Mouse (Mus musculus) hindbrain, postnatal 0 days (tissue): ENCODE data around the gene Zfand2a. TPM values are rescaled to one million over a fixed set of nuclear protein-coding genes. Genes with fewer than 3 reads are reported as not detected.

Experiments used
- ATAC-seq: fragments of 200-750 bp; cut with Nextera tagmentation; 2 replicates; pipeline ENCODE4 v1.8.0; 2017; ENCODE audit warnings: mild to moderate bottlenecking, moderate TSS enrichment, moderate library complexity
- DNase-seq: peaks from one replicate; pipeline ENCODE4 v3.0.0-alpha.2; 2015; ENCODE audit warnings: low spot score
- H3K27ac ChIP-seq: fragments of 300-500 bp; sonication (generic); 2 replicates; pipeline ENCODE4 v1.5.1; 2014; ENCODE audit warnings: mild to moderate bottlenecking
- H3K27me3 ChIP-seq: fragments of 300-500 bp; sonication (generic); 2 replicates; pipeline ENCODE4 v1.6.1; 2014; ENCODE audit warnings: low read length, mixed read lengths; ENCODE audit not compliant: insufficient read depth
- H3K36me3 ChIP-seq: fragments of 300-500 bp; sonication (generic); 2 replicates; pipeline ENCODE4 v1.6.1; 2014; ENCODE audit warnings: low read length, mixed read lengths; ENCODE audit not compliant: insufficient read depth
- H3K4me1 ChIP-seq: fragments of 300-500 bp; sonication (generic); 2 replicates; pipeline ENCODE4 v1.6.1; 2014; ENCODE audit warnings: antibody characterized with exemption, low read length, mixed read lengths; ENCODE audit not compliant: insufficient read depth
- H3K4me2 ChIP-seq: fragments of 300-500 bp; sonication (generic); 2 replicates; pipeline ENCODE4 v1.6.1; 2014; ENCODE audit warnings: low read depth, mild to moderate bottlenecking, low read length, moderate library complexity, mixed read lengths
- H3K4me3 ChIP-seq: fragments of 300-500 bp; sonication (generic); 2 replicates; pipeline ENCODE4 v1.5.1; 2014; ENCODE audit warnings: low read length
- H3K9ac ChIP-seq: fragments of 300-500 bp; sonication (generic); replicated peaks from 2 replicates; pipeline ENCODE4 v1.6.1; 2014; ENCODE audit warnings: mild to moderate bottlenecking, low read length, moderate library complexity, mixed read lengths
- H3K9me3 ChIP-seq: fragments of 300-500 bp; sonication (generic); 2 replicates; pipeline ENCODE4 v1.6.1; 2016; ENCODE audit warnings: low read length, mixed read lengths
- CTCF ChIP-seq: IDR thresholded peaks from 2 replicates; pipeline ENCODE4 v1.5.1; 2016; ENCODE audit warnings: antibody characterized with exemption, control low read depth, low read depth
- WGBS: fragments of 180-500 bp; shearing (Covaris S2); extraction: QIAGEN DNeasy Blood & Tissue Kit; methylation state at CpG from one replicate; pipeline ENCODE4 v1.1.7; 2014; 5-methylcytosine and 5-hydroxymethylcytosine counted together
- polyA plus RNA-seq: library from polyadenylated mRNA; unstranded; fragments of >200 nt; fragmentation: Nextera tagmentation; extraction: Ambion mirVana; gene quantifications from 2 replicates; pipeline ENCODE4 v1.2.1, GENCODE M21; 2015
- total RNA-seq: library from RNA; depleted of rRNA; stranded (reverse); fragments of >200 nt; gene quantifications from 2 replicates; pipeline ENCODE4 v1.2.3, GENCODE M21; 2014; rRNA removed

Gene Zfand2a
- total and polyA plus RNA-seq, 2 experiments from 2014 or later, result 26.2 to 61.1 TPM

DNA sequence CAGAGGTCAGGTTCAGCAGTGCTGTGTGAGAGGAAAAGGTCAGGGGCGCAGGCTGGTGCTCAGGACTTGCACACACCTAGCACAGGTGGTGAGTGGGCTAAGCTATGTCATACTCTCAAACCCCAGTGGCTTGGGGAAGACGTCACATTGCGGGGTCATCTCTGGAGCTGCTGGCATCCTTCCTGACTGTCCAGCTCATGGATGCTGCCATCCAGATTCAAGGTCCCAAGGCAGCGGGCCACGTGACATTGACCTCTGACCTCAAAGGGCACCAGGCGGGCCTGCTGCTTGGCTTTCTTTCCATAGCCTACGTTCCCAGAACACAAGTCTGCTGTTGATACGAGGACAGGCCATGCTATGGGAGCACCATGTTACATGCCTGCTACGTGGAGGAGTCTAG lies 57.3 kb downstream of the Zfand2a start:
- Histone ChIP-seq H3K36me3 (no peaks in the 10 kb centered on the region), H3K4me1 (peaks cover 27% of the 10 kb centered on the region), H3K4me2 (no peak overlapping the region), H3K4me3 (no peak overlapping the region), H3K27ac (no peak overlapping the region), H3K27me3 (no peaks in the 10 kb centered on the region), H3K9ac (no peak overlapping the region), H3K9me3 (no peaks in the 10 kb centered on the region)
- no peak for DNase-seq
- TF ChIP-seq CTCF, result no peak
- WGBS, result 84% methylated on average over 9 of the region's 9 CpGs
- no peak for ATAC-seq

DNA sequence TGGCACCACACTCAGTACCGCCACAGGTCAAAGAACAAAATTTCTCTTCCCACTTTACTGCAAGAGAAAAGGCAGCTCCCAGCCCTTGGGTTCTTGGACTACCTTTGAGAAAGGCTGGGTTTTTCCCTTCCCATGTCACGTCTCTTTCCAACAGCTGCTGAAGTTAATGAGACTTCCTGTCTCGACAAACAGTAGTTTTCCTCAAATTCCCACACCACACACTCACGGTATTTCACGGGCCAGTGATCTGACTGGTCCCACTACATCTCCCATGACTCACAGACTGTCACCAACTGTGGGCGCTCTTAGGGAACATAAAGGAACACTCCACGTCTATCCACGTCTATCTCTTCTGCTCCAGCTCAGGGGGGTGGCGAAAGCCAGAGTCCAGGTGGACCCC lies 59.2 kb downstream of the Zfand2a start:
- Histone ChIP-seq H3K9me3 (no peaks in the 10 kb centered on the region), H3K9ac (no peak overlapping the region), H3K27me3 (no peaks in the 10 kb centered on the region), H3K4me3 (no peak overlapping the region), H3K36me3 (no peaks in the 10 kb centered on the region), H3K4me2 (no peak overlapping the region), H3K4me1 (peaks cover 29% of the 10 kb centered on the region), H3K27ac (no peak overlapping the region)
- no peak for TF ChIP-seq CTCF
- ATAC-seq, result no peak
- no peak for DNase-seq
- 77% methylated on average over 9 of the region's 9 CpGs for WGBS

DNA sequence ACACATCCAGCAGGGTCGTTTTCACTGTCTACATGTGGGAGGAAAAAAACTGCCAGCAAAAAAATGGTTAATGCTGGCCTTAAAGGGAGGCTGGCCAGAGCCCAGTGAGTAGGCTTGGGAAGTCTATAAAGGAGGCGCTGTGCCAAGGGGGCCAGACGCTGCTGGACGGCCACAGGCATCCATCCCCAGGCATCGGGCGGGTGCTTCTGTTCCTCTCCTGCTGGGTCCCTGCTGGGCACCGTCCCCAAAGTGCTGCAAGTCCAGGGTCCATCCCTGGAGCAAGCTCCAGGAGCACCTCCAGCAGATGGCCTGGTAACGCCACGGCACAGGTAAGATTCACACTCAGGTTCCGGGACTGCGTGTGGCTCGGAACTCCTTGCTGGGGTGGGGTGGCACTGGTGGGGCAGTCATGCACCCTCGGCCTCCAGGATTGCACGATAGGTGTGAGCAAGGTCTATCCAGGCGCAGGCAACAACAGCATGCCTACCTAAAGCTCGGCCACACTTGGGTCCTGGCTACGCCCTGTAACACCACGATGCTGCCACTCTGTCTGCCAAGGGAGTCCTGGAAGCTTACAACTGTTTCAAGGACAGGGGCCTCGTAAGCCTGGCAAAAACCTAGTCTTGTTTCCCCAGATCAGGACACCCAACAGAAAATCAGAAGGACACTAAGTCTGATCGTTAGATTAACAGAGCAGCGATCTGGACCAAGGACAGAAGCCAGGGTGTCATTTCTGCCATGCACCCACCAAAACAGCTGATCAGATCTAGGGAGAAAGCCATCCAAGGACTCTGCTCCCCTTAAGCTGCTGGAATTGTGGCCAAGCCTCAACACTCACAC lies 61.1 kb downstream of the Zfand2a start, which contains the start of gene Gper1:
Gene Gper1 (plus strand): TSS at position 126 of the 840 bp plus-strand sequence.
- Histone ChIP-seq H3K4me3 (peak within 1 kb of the TSS; percentile 21), H3K36me3 (no peaks in the 10 kb centered on the region), H3K4me1 (peaks cover 28% of the 10 kb centered on the region), H3K9me3 (no peaks in the 10 kb centered on the region), H3K9ac (0 out of 2 replicates have a peak within 1 kb of the TSS, but pooled peaks have one; percentile 43), H3K27ac (peak within 1 kb of the TSS; percentile 51; the same call in 1 of the 2 replicates), H3K4me2 (peak within 1 kb of the TSS; percentile 52), H3K27me3 (no peaks in the 10 kb centered on the region)
- WGBS, result 28% methylated on average over 21 of the region's 21 CpGs
- peak; percentile 87 for DNase-seq
- ATAC-seq, result no peak
- TF ChIP-seq CTCF, result peak; percentile 23; the same call in 1 of the 2 replicates

Other genes starting within 250 kb of the Zfand2a start
- gene Get4, start 232.2 kb downstream of the Zfand2a start, total RNA-seq, result 49.2 and 52.7 TPM in 2 replicates
- 136 and 141 TPM in 2 replicates for gene Get4, start 232.2 kb downstream of the Zfand2a start, polyA plus RNA-seq
- 241 and 242 TPM in 2 replicates for gene Adap1, start 158.9 kb downstream of the Zfand2a start, total RNA-seq
- 123 and 128 TPM in 2 replicates for gene Adap1, start 158.9 kb downstream of the Zfand2a start, polyA plus RNA-seq
- 93.7 and 106 TPM in 2 replicates for gene Cox19, start 133.1 kb downstream of the Zfand2a start, total RNA-seq
- 86.3 and 91.0 TPM in 2 replicates for gene Cox19, start 133.1 kb downstream of the Zfand2a start, polyA plus RNA-seq
- gene Cyp2w1, start 131.9 kb downstream of the Zfand2a start, total RNA-seq, result not detected in 2 replicates
- gene Cyp2w1, start 131.9 kb downstream of the Zfand2a start, polyA plus RNA-seq, result not detected in 2 replicates
- gene Gpr146, start 106.9 kb downstream of the Zfand2a start, total RNA-seq, result 8.1 and 10.1 TPM in 2 replicates
- gene Gpr146, start 106.9 kb downstream of the Zfand2a start, polyA plus RNA-seq, result 3.7 and 4.4 TPM in 2 replicates
- gene C130050O18Rik, start 79.3 kb downstream of the Zfand2a start, total RNA-seq, result 1.1 TPM in 1 of 2 replicates, not detected in the other
- gene C130050O18Rik, start 79.3 kb downstream of the Zfand2a start, polyA plus RNA-seq, result 0.34 TPM in 1 of 2 replicates, not detected in the other
- gene Gper1, start 61.4 kb downstream of the Zfand2a start, total RNA-seq, result 5.8 and 9.6 TPM in 2 replicates
- 5.6 and 6.2 TPM in 2 replicates for gene Gper1, start 61.4 kb downstream of the Zfand2a start, polyA plus RNA-seq
- gene 3110082I17Rik, start 24.0 kb downstream of the Zfand2a start, total RNA-seq, result 6.1 and 12.8 TPM in 2 replicates
- 17.1 and 18.2 TPM in 2 replicates for gene 3110082I17Rik, start 24.0 kb downstream of the Zfand2a start, polyA plus RNA-seq
- gene Uncx, start 58.9 kb upstream of the Zfand2a start, total RNA-seq, result 31.3 and 47.0 TPM in 2 replicates
- gene Uncx, start 58.9 kb upstream of the Zfand2a start, polyA plus RNA-seq, result 30.6 and 34.6 TPM in 2 replicates